Mouse (Mus musculus) forebrain, embryonic 12.5 days (tissue): ENCODE measurements around the gene Itm2c. TPM values are rescaled to one million over a fixed set of nuclear protein-coding genes. Genes with fewer than 3 reads are reported as not detected.

Source experiments
- ATAC-seq: fragments of 200-750 bp; cut with Nextera tagmentation; 2 replicates; pipeline ENCODE4 v1.8.0; 2017; ENCODE audit warnings: moderate TSS enrichment; ENCODE audit not compliant: low FRiP score
- H3K27ac ChIP-seq: fragments of 300-500 bp; sonication (generic); 2 replicates; pipeline ENCODE4 v1.5.1; 2016; ENCODE audit warnings: mild to moderate bottlenecking
- H3K27me3 ChIP-seq: fragments of 300-500 bp; sonication (generic); 2 replicates; pipeline ENCODE4 v1.6.1; 2016; ENCODE audit warnings: mild to moderate bottlenecking
- H3K36me3 ChIP-seq: fragments of 300-500 bp; sonication (generic); replicated peaks from 2 replicates; pipeline ENCODE4 v1.6.1; 2016; ENCODE audit warnings: mild to moderate bottlenecking
- H3K4me1 ChIP-seq: fragments of 300-500 bp; sonication (generic); 2 replicates; pipeline ENCODE4 v1.6.1; 2016
- H3K4me2 ChIP-seq: fragments of 300-500 bp; sonication (generic); 2 replicates; pipeline ENCODE4 v1.6.1; 2016; ENCODE audit warnings: mild to moderate bottlenecking, moderate library complexity
- H3K4me3 ChIP-seq: fragments of 300-500 bp; sonication (generic); replicated peaks from 2 replicates; pipeline ENCODE4 v1.5.1; 2016; ENCODE audit warnings: mild to moderate bottlenecking
- H3K9ac ChIP-seq: fragments of 300-500 bp; sonication (generic); 2 replicates; pipeline ENCODE4 v1.6.1; 2016; ENCODE audit warnings: mild to moderate bottlenecking
- H3K9me3 ChIP-seq: fragments of 300-500 bp; sonication (generic); 2 replicates; pipeline ENCODE4 v1.6.1; 2016
- WGBS: fragments of 180-500 bp; shearing (Covaris S2); methylation state at CpG from one replicate; pipeline ENCODE4 v1.1.7; 2016; 5-methylcytosine and 5-hydroxymethylcytosine counted together
- polyA plus RNA-seq: library from polyadenylated mRNA; unstranded; fragments of >200 nt; fragmentation: Nextera tagmentation; extraction: Ambion mirVana; gene quantifications from 2 replicates; pipeline ENCODE4 v1.2.1, GENCODE M21; 2016

The Itm2c gene
- polyA plus RNA-seq = 116 and 119 TPM in 2 replicates

- peak within 1 kb of the TSS; percentile 74 for H3K4me3 ChIP-seq
- H3K36me3 ChIP-seq = no peaks in the 10 kb centered on the region
- H3K27me3 ChIP-seq = no peaks in the 10 kb centered on the region
- no peaks in the 10 kb centered on the region for H3K9me3 ChIP-seq
- H3K27ac ChIP-seq = peak within 1 kb of the TSS; percentile 89
- WGBS = under 1% methylated on average over 35 of the region's 35 CpGs
- H3K4me1 ChIP-seq = peaks cover 44% of the 10 kb centered on the region
- H3K4me2 ChIP-seq = peak within 1 kb of the TSS; percentile 82
- ATAC-seq = peak; percentile 87
- peak within 1 kb of the TSS; percentile 81 for H3K9ac ChIP-seq
Measured at GRCm38 (mm10) chr1:85894231-85894747, at the start of gene Itm2c. TSS of gene Itm2c (plus strand) at chr1:85894281.

- no peak overlapping the region for H3K9ac ChIP-seq
- H3K27ac ChIP-seq = no peak overlapping the region
- H3K4me3 ChIP-seq = no peak overlapping the region
- no peaks in the 10 kb centered on the region for H3K4me1 ChIP-seq
- ATAC-seq = no peak
- H3K9me3 ChIP-seq = no peaks in the 10 kb centered on the region
- no peak overlapping the region for H3K4me2 ChIP-seq
- WGBS = 88% methylated on average over 6 of the region's 6 CpGs
- H3K36me3 ChIP-seq = peaks cover 37% of the 10 kb centered on the region
- no peaks in the 10 kb centered on the region for H3K27me3 ChIP-seq
Measured at GRCm38 (mm10) chr1:85844981-85845380, 49.1 kb upstream of the Itm2c start.

GRCm38 (mm10) chr1:85845476-85845875 is 48.6 kb upstream of the Itm2c start:
- H3K9me3 ChIP-seq = no peaks in the 10 kb centered on the region
- no peak overlapping the region for H3K9ac ChIP-seq
- no peaks in the 10 kb centered on the region for H3K27me3 ChIP-seq
- H3K27ac ChIP-seq = no peak overlapping the region
- H3K36me3 ChIP-seq = peaks cover 37% of the 10 kb centered on the region
- H3K4me3 ChIP-seq = no peak overlapping the region
- ATAC-seq = no peak
- H3K4me1 ChIP-seq = no peaks in the 10 kb centered on the region
- WGBS = 86% methylated on average over 3 of the region's 3 CpGs
- H3K4me2 ChIP-seq = no peak overlapping the region

- no peak overlapping the region for H3K4me3 ChIP-seq
- 90% methylated on average over 14 of the region's 14 CpGs for WGBS
- no peak overlapping the region for H3K9ac ChIP-seq
- no peak overlapping the region for H3K4me2 ChIP-seq
- no peak for ATAC-seq
- H3K27me3 ChIP-seq = no peaks in the 10 kb centered on the region
- H3K36me3 ChIP-seq = peaks cover 39% of the 10 kb centered on the region
- no peaks in the 10 kb centered on the region for H3K9me3 ChIP-seq
- no peak overlapping the region for H3K27ac ChIP-seq
- no peaks in the 10 kb centered on the region for H3K4me1 ChIP-seq
Measured at GRCm38 (mm10) chr1:85849016-85849415, 45.1 kb upstream of the Itm2c start.

GRCm38 (mm10) chr1:85850851-85851250 is 43.2 kb upstream of the Itm2c start:
- H3K4me3 ChIP-seq = no peak overlapping the region
- no peaks in the 10 kb centered on the region for H3K9me3 ChIP-seq
- no peak overlapping the region for H3K9ac ChIP-seq
- no peak overlapping the region for H3K27ac ChIP-seq
- H3K4me2 ChIP-seq = no peak overlapping the region
- ATAC-seq = no peak
- H3K4me1 ChIP-seq = no peaks in the 10 kb centered on the region
- 92% methylated on average over 5 of the region's 5 CpGs for WGBS
- H3K27me3 ChIP-seq = no peaks in the 10 kb centered on the region
- H3K36me3 ChIP-seq = peaks cover 34% of the 10 kb centered on the region

- Histone ChIP-seq H3K27ac (no peak overlapping the region), H3K4me2 (no peak overlapping the region), H3K36me3 (peaks cover 27% of the 10 kb centered on the region), H3K4me1 (no peaks in the 10 kb centered on the region), H3K9ac (no peak overlapping the region), H3K9me3 (no peaks in the 10 kb centered on the region), H3K4me3 (no peak overlapping the region), H3K27me3 (no peaks in the 10 kb centered on the region)
- ATAC-seq = peak; percentile 68; the same call in 1 of the 2 replicates
- 88% methylated on average over 2 of the region's 2 CpGs for WGBS
Measured at GRCm38 (mm10) chr1:85852996-85853689, 40.9 kb upstream of the Itm2c start.

- H3K27ac ChIP-seq = no peak overlapping the region
- no peaks in the 10 kb centered on the region for H3K4me1 ChIP-seq
- 86% methylated on average over 2 of the region's 2 CpGs for WGBS
- no peak overlapping the region for H3K4me2 ChIP-seq
- no peaks in the 10 kb centered on the region for H3K27me3 ChIP-seq
- H3K36me3 ChIP-seq = peaks cover 20% of the 10 kb centered on the region
- no peak overlapping the region for H3K9ac ChIP-seq
- no peak overlapping the region for H3K4me3 ChIP-seq
- no peak for ATAC-seq
- no peaks in the 10 kb centered on the region for H3K9me3 ChIP-seq
Measured at GRCm38 (mm10) chr1:85853865-85854264, 40.2 kb upstream of the Itm2c start.

- Histone ChIP-seq H3K36me3 (peaks cover 14% of the 10 kb centered on the region), H3K27me3 (no peaks in the 10 kb centered on the region), H3K9me3 (no peaks in the 10 kb centered on the region), H3K4me3 (no peak overlapping the region), H3K9ac (no peak overlapping the region), H3K4me2 (no peak overlapping the region), H3K4me1 (no peaks in the 10 kb centered on the region), H3K27ac (no peak overlapping the region)
- 69% methylated on average over 2 of the region's 2 CpGs for WGBS
- no peak for ATAC-seq
Measured at GRCm38 (mm10) chr1:85854475-85854874, 39.6 kb upstream of the Itm2c start.

GRCm38 (mm10) chr1:85856266-85856665 is 37.8 kb upstream of the Itm2c start:
- no peak overlapping the region for H3K4me3 ChIP-seq
- H3K27ac ChIP-seq = no peak overlapping the region
- no peak overlapping the region for H3K4me2 ChIP-seq
- no peaks in the 10 kb centered on the region for H3K27me3 ChIP-seq
- no peak overlapping the region for H3K9ac ChIP-seq
- H3K36me3 ChIP-seq = peaks cover 13% of the 10 kb centered on the region
- 93% methylated on average over 3 of the region's 3 CpGs for WGBS
- H3K9me3 ChIP-seq = no peaks in the 10 kb centered on the region
- ATAC-seq = no peak
- H3K4me1 ChIP-seq = no peaks in the 10 kb centered on the region

- WGBS = 78% methylated on average over 6 of the region's 6 CpGs
- Histone ChIP-seq H3K9me3 (peaks cover 3% of the 10 kb centered on the region; the same call in 1 of the 2 replicates), H3K36me3 (0 out of 2 replicates have a peak, but pooled peaks cover 5% of the 10 kb centered on the region), H3K4me1 (no peaks in the 10 kb centered on the region), H3K4me2 (no peak overlapping the region), H3K27ac (no peak overlapping the region), H3K27me3 (no peaks in the 10 kb centered on the region), H3K9ac (no peak overlapping the region), H3K4me3 (no peak overlapping the region)
- no peak for ATAC-seq
Measured at GRCm38 (mm10) chr1:85857261-85857754, 36.8 kb upstream of the Itm2c start.

- no peak for ATAC-seq
- peaks cover 11% of the 10 kb centered on the region; the same call in 1 of the 2 replicates for H3K9me3 ChIP-seq
- H3K4me3 ChIP-seq = no peak overlapping the region
- H3K27me3 ChIP-seq = no peaks in the 10 kb centered on the region
- no peak overlapping the region for H3K4me2 ChIP-seq
- H3K36me3 ChIP-seq = no peaks in the 10 kb centered on the region
- WGBS = 77% methylated on average over 10 of the region's 10 CpGs
- H3K9ac ChIP-seq = no peak overlapping the region
- no peaks in the 10 kb centered on the region for H3K4me1 ChIP-seq
- no peak overlapping the region for H3K27ac ChIP-seq
Measured at GRCm38 (mm10) chr1:85864383-85864782, 29.7 kb upstream of the Itm2c start.

GRCm38 (mm10) chr1:85870001-85870400 is 24.1 kb upstream of the Itm2c start:
- no peaks in the 10 kb centered on the region for H3K36me3 ChIP-seq
- H3K27me3 ChIP-seq = no peaks in the 10 kb centered on the region
- no peak overlapping the region for H3K4me3 ChIP-seq
- ATAC-seq = no peak
- H3K4me2 ChIP-seq = no peak overlapping the region
- H3K9ac ChIP-seq = no peak overlapping the region
- peaks cover 10% of the 10 kb centered on the region for H3K9me3 ChIP-seq
- 83% methylated on average over 7 of the region's 7 CpGs for WGBS
- no peak overlapping the region for H3K27ac ChIP-seq
- H3K4me1 ChIP-seq = no peaks in the 10 kb centered on the region

- WGBS = 83% methylated on average over 2 of the region's 2 CpGs
- ATAC-seq = no peak
- Histone ChIP-seq H3K27ac (no peak overlapping the region), H3K27me3 (no peaks in the 10 kb centered on the region), H3K36me3 (no peaks in the 10 kb centered on the region), H3K9me3 (peaks cover 16% of the 10 kb centered on the region), H3K9ac (no peak overlapping the region), H3K4me3 (no peak overlapping the region), H3K4me2 (no peak overlapping the region), H3K4me1 (no peaks in the 10 kb centered on the region)
Measured at GRCm38 (mm10) chr1:85870546-85870945, 23.5 kb upstream of the Itm2c start.
